Mouse (Mus musculus) liver, embryonic 12.5 days (tissue): ENCODE results near the gene Cdc42ep2. TPM values are rescaled to one million over a fixed set of nuclear protein-coding genes. Genes with fewer than 3 reads are reported as not detected.
A peak's percentile ranks its signal among the peaks of the same experiment; 100 is the strongest.
"Not testable (repeated sequence)": the region's sequence is repeated elsewhere in the genome, so short reads cannot be mapped to it uniquely, and the experiment has no call there.

Source experiments
- ATAC-seq: fragments of 200-750 bp; cut with Nextera tagmentation; 2 replicates; pipeline ENCODE4 v1.8.0; 2017; ENCODE audit warnings: moderate number of reproducible peaks, mild to moderate bottlenecking, moderate library complexity
- H3K27ac ChIP-seq: fragments of 300-500 bp; sonication (generic); 2 replicates; pipeline ENCODE4 v1.5.1; 2016; ENCODE audit warnings: mild to moderate bottlenecking
- H3K27me3 ChIP-seq: fragments of 300-500 bp; sonication (generic); replicated peaks from 2 replicates; pipeline ENCODE4 v1.6.1; 2016; ENCODE audit warnings: mild to moderate bottlenecking, moderate library complexity
- H3K36me3 ChIP-seq: fragments of 300-500 bp; sonication (generic); 2 replicates; pipeline ENCODE4 v1.6.1; 2016; ENCODE audit warnings: mild to moderate bottlenecking, moderate library complexity
- H3K4me1 ChIP-seq: fragments of 300-500 bp; sonication (generic); 2 replicates; pipeline ENCODE4 v1.6.1; 2016
- H3K4me2 ChIP-seq: fragments of 300-500 bp; sonication (generic); 2 replicates; pipeline ENCODE4 v1.6.1; 2016; ENCODE audit warnings: mild to moderate bottlenecking, moderate library complexity
- H3K4me3 ChIP-seq: fragments of 300-500 bp; sonication (generic); 2 replicates; pipeline ENCODE4 v1.5.1; 2016; ENCODE audit warnings: mild to moderate bottlenecking, moderate library complexity
- H3K9ac ChIP-seq: fragments of 300-500 bp; sonication (generic); 2 replicates; pipeline ENCODE4 v1.6.1; 2016; ENCODE audit warnings: mild to moderate bottlenecking, moderate library complexity
- H3K9me3 ChIP-seq: fragments of 300-500 bp; sonication (generic); replicated peaks from 2 replicates; pipeline ENCODE4 v1.6.1; 2016; ENCODE audit warnings: mild to moderate bottlenecking, moderate library complexity
- WGBS: fragments of 180-500 bp; shearing (Covaris S2); methylation state at CpG from one replicate; pipeline ENCODE4 v1.1.7; 2016; ENCODE audit not compliant: insufficient replicate concordance; 5-methylcytosine and 5-hydroxymethylcytosine counted together
- polyA plus RNA-seq: library from polyadenylated mRNA; unstranded; fragments of >200 nt; fragmentation: Nextera tagmentation; extraction: Ambion mirVana; gene quantifications from 2 replicates; pipeline ENCODE4 v1.2.1, GENCODE M21; 2016

Gene Cdc42ep2
- polyA plus RNA-seq, 1 experiment from 2014 or later, result 3.4 TPM

- H3K9me3 ChIP-seq, result no peaks in the 10 kb centered on the region
- H3K27ac ChIP-seq, result no peak overlapping the region
- no peak overlapping the region for H3K9ac ChIP-seq
- H3K36me3 ChIP-seq, result peaks cover 64% of the 10 kb centered on the region
- H3K4me1 ChIP-seq, result peaks cover 25% of the 10 kb centered on the region
- no peak overlapping the region for H3K4me2 ChIP-seq
- H3K27me3 ChIP-seq, result no peaks in the 10 kb centered on the region
- 82% methylated on average over 3 of the region's 3 CpGs for WGBS
- no peak for ATAC-seq
- no peak overlapping the region for H3K4me3 ChIP-seq
Observed at GRCm38 (mm10) chr19:5907275-5907674, 17.3 kb downstream of the Cdc42ep2 start.

DNA sequence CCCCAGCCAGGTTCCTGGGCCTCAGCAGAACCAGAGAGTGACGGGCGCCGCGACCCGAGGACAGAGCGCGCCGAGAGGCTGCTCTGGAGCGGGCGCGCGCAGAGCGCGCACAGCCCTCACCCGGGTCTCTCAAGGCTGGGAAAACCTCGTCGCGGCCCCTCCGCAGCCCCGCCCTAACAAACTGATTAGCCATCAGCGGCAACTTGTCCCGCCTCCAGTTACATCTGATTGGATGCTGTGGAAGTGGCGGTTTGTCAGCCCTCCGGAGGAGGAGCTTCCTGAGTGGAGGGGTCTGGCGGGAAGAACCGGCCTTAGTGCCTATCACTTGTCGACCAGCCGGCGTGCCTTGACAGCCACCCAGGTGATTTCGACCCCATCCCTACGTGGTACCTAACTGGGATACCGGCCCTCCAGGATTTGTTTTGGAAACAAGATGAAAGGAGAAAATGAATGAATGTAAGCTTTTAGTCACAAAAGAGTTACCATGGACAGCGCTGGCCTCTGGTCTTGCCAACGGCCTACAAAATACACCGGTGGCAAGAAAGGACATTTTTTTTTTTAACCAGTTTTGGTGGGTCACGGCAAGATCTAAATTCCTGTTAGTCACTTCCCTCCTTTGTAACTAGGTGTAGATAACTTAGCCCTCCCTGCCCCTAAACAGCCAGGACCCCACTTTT, 30.5 kb downstream of the Cdc42ep2 start, which contains the start of gene Tigd3:
TSS of gene Tigd3 (minus strand) at position 148 of the 677 bp plus-strand sequence.
- Histone ChIP-seq H3K4me1 (peaks cover 29% of the 10 kb centered on the region), H3K4me3 (peak within 1 kb of the TSS; percentile 70), H3K4me2 (peak within 1 kb of the TSS; percentile 96), H3K9ac (peak within 1 kb of the TSS; percentile 91), H3K27me3 (no peaks in the 10 kb centered on the region), H3K36me3 (peaks cover 55% of the 10 kb centered on the region), H3K9me3 (no peaks in the 10 kb centered on the region), H3K27ac (peak within 1 kb of the TSS; percentile 86)
- peak; percentile 93 for ATAC-seq
- 4% methylated on average over 36 of the region's 36 CpGs for WGBS

DNA sequence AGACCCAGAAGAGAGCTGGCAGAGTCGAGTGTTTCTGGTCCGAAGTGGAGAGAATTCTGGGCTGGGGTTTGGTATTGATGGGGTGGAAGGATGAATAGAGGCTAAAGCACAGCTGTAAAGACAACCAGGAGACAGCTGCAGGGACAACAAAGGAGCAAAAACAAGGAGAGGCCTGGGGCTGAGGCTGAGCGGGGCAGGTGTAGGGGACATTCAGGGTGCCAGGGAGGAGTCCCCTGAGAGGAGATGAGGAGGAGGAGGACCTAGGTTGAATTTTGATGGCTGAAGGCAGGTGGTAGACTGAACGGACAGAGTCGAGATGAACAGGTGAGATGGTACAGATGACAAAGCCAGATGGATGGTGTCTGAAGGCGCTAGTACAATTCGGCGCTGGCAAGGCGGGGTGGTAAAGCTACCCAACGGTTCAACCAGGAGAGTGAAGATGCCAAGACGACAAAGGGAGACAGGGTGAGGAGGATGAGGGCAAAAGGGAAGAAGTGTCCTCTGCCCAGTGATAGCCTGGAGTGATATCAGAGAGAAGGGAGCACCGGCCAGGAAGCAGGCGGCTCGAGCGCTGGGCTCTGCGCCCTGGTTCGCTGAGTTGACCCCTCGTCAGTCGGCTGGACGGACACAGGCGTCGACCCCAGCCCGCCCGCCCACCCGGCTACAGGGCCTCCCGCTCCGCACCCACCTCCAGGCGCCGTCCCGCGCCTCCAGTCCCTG, 31.2 kb downstream of the Cdc42ep2 start:
- 13% methylated on average over 29 of the region's 31 CpGs for WGBS
- Histone ChIP-seq H3K4me3 (peak overlapping the region; percentile 70), H3K9me3 (no peaks in the 10 kb centered on the region), H3K4me2 (peak overlapping the region; percentile 96), H3K9ac (peak overlapping the region; percentile 91), H3K27ac (peak overlapping the region; percentile 86), H3K4me1 (peaks cover 29% of the 10 kb centered on the region), H3K36me3 (peaks cover 51% of the 10 kb centered on the region), H3K27me3 (no peaks in the 10 kb centered on the region)
- peak; percentile 38 for ATAC-seq

- Histone ChIP-seq H3K27ac (no peak overlapping the region; the same call in 1 of the 2 replicates), H3K27me3 (no peaks in the 10 kb centered on the region), H3K36me3 (peaks cover 44% of the 10 kb centered on the region), H3K9ac (peak overlapping the region; percentile 91), H3K4me1 (peaks cover 35% of the 10 kb centered on the region), H3K9me3 (no peaks in the 10 kb centered on the region), H3K4me3 (peak overlapping the region; percentile 70), H3K4me2 (peak overlapping the region; percentile 96)
- WGBS, result 94% methylated on average over 13 of the region's 13 CpGs
- ATAC-seq, result no peak
Observed at GRCm38 (mm10) chr19:5892735-5893134, 31.9 kb downstream of the Cdc42ep2 start.

DNA sequence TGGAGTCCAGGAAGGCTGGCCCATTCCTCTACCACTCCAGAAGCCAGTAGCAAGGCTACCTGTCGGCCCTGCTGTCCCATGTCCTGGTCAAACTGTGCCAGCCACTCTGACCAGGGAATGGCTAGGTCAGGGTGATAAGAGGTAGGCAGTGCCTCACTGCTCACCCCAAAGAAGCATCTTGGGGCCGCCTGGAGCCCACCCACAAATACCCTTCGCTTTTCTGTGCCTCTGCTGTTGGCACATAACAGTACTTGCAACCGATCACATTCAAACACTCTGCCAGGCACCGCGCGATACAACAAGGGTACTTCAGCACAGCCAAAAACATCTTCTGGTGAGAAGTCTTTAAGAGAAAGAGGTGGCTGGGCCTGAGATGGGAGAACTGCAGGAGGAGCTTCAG, 32.4 kb downstream of the Cdc42ep2 start:
- H3K27me3 ChIP-seq, result no peaks in the 10 kb centered on the region
- H3K36me3 ChIP-seq, result peaks cover 39% of the 10 kb centered on the region
- WGBS, result 84% methylated on average over 7 of the region's 7 CpGs
- H3K4me3 ChIP-seq, result no peak overlapping the region
- H3K9me3 ChIP-seq, result no peaks in the 10 kb centered on the region
- ATAC-seq, result no peak
- no peak overlapping the region for H3K9ac ChIP-seq
- peaks cover 38% of the 10 kb centered on the region for H3K4me1 ChIP-seq
- H3K4me2 ChIP-seq, result peak overlapping the region; percentile 96; the same call in 1 of the 2 replicates
- no peak overlapping the region for H3K27ac ChIP-seq

GRCm38 (mm10) chr19:5891521-5892258, 32.9 kb downstream of the Cdc42ep2 start:
- H3K27ac ChIP-seq, result no peak overlapping the region

DNA sequence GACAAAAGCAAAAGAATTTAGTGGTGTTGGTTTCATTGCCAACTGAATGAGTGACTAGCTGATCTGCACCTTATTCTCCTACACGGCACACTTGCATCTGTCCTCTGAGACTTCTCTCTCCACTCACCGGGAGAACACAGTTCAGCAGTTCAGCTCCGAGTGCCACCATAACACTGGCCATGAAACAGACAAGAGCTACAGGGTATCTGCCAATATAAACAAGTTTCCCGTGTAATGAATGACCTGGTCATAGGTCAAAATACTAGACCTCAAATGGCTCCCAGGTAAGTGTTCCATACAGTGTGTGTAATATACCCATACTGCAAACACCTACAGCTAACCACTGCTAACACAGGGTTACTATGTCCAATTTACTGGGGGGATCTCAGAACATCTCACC, 35.4 kb downstream of the Cdc42ep2 start:
- no peak for ATAC-seq
- 74% methylated on average over 4 of the region's 4 CpGs for WGBS
- Histone ChIP-seq H3K4me2 (no peak overlapping the region), H3K4me3 (no peak overlapping the region), H3K9me3 (no peaks in the 10 kb centered on the region), H3K27me3 (no peaks in the 10 kb centered on the region), H3K27ac (no peak overlapping the region), H3K36me3 (peaks cover 13% of the 10 kb centered on the region), H3K4me1 (peaks cover 50% of the 10 kb centered on the region), H3K9ac (no peak overlapping the region)

More at GRCm38 (mm10) chr19:5891521-5892258, 32.9 kb downstream of the Cdc42ep2 start:
- Histone ChIP-seq H3K36me3 (peaks cover 35% of the 10 kb centered on the region), H3K27me3 (no peaks in the 10 kb centered on the region), H3K9ac (no peak overlapping the region), H3K4me2 (no peak overlapping the region), H3K4me3 (no peak overlapping the region), H3K4me1 (peaks cover 44% of the 10 kb centered on the region), H3K9me3 (no peaks in the 10 kb centered on the region)
- WGBS, result 91% methylated on average over 12 of the region's 12 CpGs
- no peak for ATAC-seq

GRCm38 (mm10) chr19:5887234-5887815, 37.3 kb downstream of the Cdc42ep2 start:
- H3K36me3 ChIP-seq, result peaks cover 9% of the 10 kb centered on the region
- H3K27ac ChIP-seq, result no peak overlapping the region; the same call in 1 of the 2 replicates
- H3K4me3 ChIP-seq, result no peak overlapping the region
- H3K9me3 ChIP-seq, result no peaks in the 10 kb centered on the region
- H3K4me1 ChIP-seq, result peaks cover 55% of the 10 kb centered on the region
- WGBS, result 42% methylated on average over 3 of the region's 3 CpGs
- H3K27me3 ChIP-seq, result no peaks in the 10 kb centered on the region
- H3K4me2 ChIP-seq, result no peak overlapping the region
- no peak overlapping the region; the same call in 1 of the 2 replicates for H3K9ac ChIP-seq
- no peak for ATAC-seq

DNA sequence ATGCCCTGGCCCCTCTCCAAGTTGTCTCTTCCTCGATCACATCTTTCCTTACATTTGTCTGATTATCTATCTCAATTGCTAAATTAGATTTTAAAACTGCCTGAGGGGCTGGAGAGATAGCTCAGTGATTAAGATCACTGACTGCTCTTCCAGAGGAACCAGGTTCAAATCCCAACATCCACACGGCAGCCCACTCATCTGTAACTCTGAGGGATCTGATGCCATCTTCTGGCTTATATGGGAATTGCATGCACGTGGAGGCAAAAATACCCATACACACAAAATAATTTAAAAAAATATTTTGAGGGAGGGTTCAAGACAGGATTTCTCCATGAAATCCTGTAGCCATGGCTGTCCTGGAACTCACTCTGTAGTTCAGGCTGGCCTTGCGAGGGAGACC, 38.8 kb downstream of the Cdc42ep2 start:
- 51% methylated on average over 4 of the region's 4 CpGs for WGBS
- no peaks in the 10 kb centered on the region for H3K36me3 ChIP-seq
- H3K4me2 ChIP-seq, result no peak overlapping the region
- H3K9me3 ChIP-seq, result no peaks in the 10 kb centered on the region
- H3K27ac ChIP-seq, result no peak overlapping the region
- no peak overlapping the region for H3K4me3 ChIP-seq
- H3K9ac ChIP-seq, result no peak overlapping the region
- H3K27me3 ChIP-seq, result no peaks in the 10 kb centered on the region
- no peak for ATAC-seq
- H3K4me1 ChIP-seq, result peaks cover 58% of the 10 kb centered on the region

DNA sequence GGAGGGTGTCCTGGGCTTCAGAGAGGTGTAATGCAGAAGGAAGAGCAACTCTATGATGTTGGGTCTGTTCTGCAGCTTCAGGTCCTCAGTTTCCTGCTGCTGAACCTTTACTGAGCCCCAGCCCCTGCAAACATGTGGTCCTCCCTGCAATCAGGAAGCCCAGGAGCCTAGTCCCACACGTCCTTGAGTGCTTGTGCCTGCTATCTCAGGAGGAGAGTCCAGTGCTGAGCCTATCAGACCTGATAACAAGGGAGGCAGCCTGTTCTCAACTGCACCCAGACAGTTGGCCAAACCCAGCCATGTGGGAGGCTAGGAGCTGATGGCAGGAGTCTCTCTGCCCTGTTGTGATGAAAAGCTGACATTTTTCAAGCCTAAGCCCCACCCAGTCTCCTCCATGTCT, 40.7 kb downstream of the Cdc42ep2 start:
- H3K9me3 ChIP-seq, result no peaks in the 10 kb centered on the region
- H3K27ac ChIP-seq, result peak overlapping the region; percentile 84
- H3K27me3 ChIP-seq, result no peaks in the 10 kb centered on the region
- H3K4me1 ChIP-seq, result peaks cover 70% of the 10 kb centered on the region
- ATAC-seq, result peak; percentile 92
- 14% methylated on average over 1 of the region's 1 CpGs for WGBS
- H3K4me3 ChIP-seq, result no peak overlapping the region
- peak overlapping the region; percentile 38 for H3K4me2 ChIP-seq
- H3K36me3 ChIP-seq, result peaks cover 5% of the 10 kb centered on the region; the same call in 1 of the 2 replicates
- H3K9ac ChIP-seq, result peak overlapping the region; percentile 50; the same call in 1 of the 2 replicates

- H3K9ac ChIP-seq, H3K9me3 ChIP-seq, H3K4me2 ChIP-seq, H3K27ac ChIP-seq, H3K36me3 ChIP-seq, H3K27me3 ChIP-seq, ATAC-seq, H3K4me3 ChIP-seq: not testable (repeated sequence)
- peaks cover 78% of the 10 kb centered on the region for H3K4me1 ChIP-seq
- WGBS, result 58% methylated on average over 5 of the region's 5 CpGs
Observed at GRCm38 (mm10) chr19:5882079-5882478, 42.5 kb downstream of the Cdc42ep2 start.
